Mouse (Mus musculus) CH12.LX (cell line): ENCODE results near the gene Lamc3. TPM values are rescaled to one million over a fixed set of nuclear protein-coding genes. Genes with fewer than 3 reads are reported as not detected.
A peak's percentile ranks its signal among the peaks of the same experiment; 100 is the strongest.
"Not testable (repeated sequence)": the region's sequence is repeated elsewhere in the genome, so short reads cannot be mapped to it uniquely, and the experiment has no call there.

ENCODE experiments used
- DNase-seq: peaks from one replicate; pipeline ENCODE4 v3.0.0-alpha.2; 2013; ENCODE audit errors: extremely low read depth
- H3K27ac ChIP-seq: 2 replicates; pipeline ENCODE4 v1.5.1; 2012; ENCODE audit warnings: low read depth, mild to moderate bottlenecking, control low read depth, moderate library complexity; ENCODE audit not compliant: insufficient read depth
- H3K27me3 ChIP-seq: replicated peaks from 2 replicates; pipeline ENCODE3; 2012; ENCODE audit warnings: inconsistent platforms
- H3K36me3 ChIP-seq, 2 experiments: replicated peaks in 1 of 2; 2 replicates each; pipeline versions ENCODE3 to v1.6.1; 2012; ENCODE audit warnings: inconsistent platforms in 1 of 2, low read length in 1 of 2, mild to moderate bottlenecking in 1 of 2, mixed read lengths in 1 of 2, moderate library complexity in 1 of 2; ENCODE audit not compliant: control insufficient read depth in 1 of 2, insufficient read depth in 1 of 2
- H3K4me1 ChIP-seq, 2 experiments: 2 replicates each; pipeline ENCODE4 v1.6.1; 2012; ENCODE audit warnings: inconsistent platforms in 1 of 2, moderate library complexity in 1 of 2; ENCODE audit not compliant: insufficient read depth in 2 of 2, control insufficient read depth in 1 of 2
- H3K4me2 ChIP-seq: 2 replicates; pipeline ENCODE4 v1.6.1; 2012; ENCODE audit warnings: low read depth, mild to moderate bottlenecking, control low read depth; ENCODE audit not compliant: poor library complexity, insufficient read depth, severe bottlenecking
- H3K4me3 ChIP-seq, 3 experiments: fragments of 150-350 bp in 1 of 3; sonication (generic) in 1 of 3; replicated peaks in 1 of 3; 2 replicates each; pipeline versions ENCODE3 to v1.5.1; 2011 to 2012; ENCODE audit warnings: low read depth in 2 of 3, low read length in 2 of 3, mild to moderate bottlenecking in 2 of 3, moderate library complexity in 2 of 3, control low read depth in 1 of 3, improper control_type of control experiment in 1 of 3, inconsistent platforms in 1 of 3, mixed read lengths in 1 of 3; ENCODE audit not compliant: poor library complexity in 1 of 3
- H3K79me2 ChIP-seq: replicated peaks from 2 replicates; pipeline ENCODE4 v1.6.1; 2012; ENCODE audit warnings: mild to moderate bottlenecking, moderate library complexity; ENCODE audit not compliant: control insufficient read depth, poor library complexity, insufficient read depth, severe bottlenecking; ENCODE audit errors: extremely low read depth
- H3K9ac ChIP-seq: 2 replicates; pipeline ENCODE4 v1.6.1; 2012; ENCODE audit warnings: low read depth, mild to moderate bottlenecking, control low read depth, moderate library complexity; ENCODE audit not compliant: insufficient read depth
- H3K9me3 ChIP-seq: replicated peaks from 2 replicates; pipeline ENCODE3; 2012; ENCODE audit warnings: low read length, inconsistent platforms, mixed read lengths
- CTCF ChIP-seq, 2 experiments: IDR thresholded peaks in 1 of 2; conservative IDR thresholded peaks in 1 of 2; 2 replicates each; pipeline ENCODE4 v1.5.1; 2011 to 2012; ENCODE audit warnings: low read depth in 2 of 2, low read length in 2 of 2, improper control_type of control experiment in 1 of 2, inconsistent platforms in 1 of 2, mild to moderate bottlenecking in 1 of 2, moderate library complexity in 1 of 2
- ELF1 ChIP-seq: IDR thresholded peaks from 2 replicates; pipeline ENCODE4 v1.6.1; 2014; ENCODE audit warnings: low read depth, mild to moderate bottlenecking, inconsistent platforms, low read length, improper control_type of control experiment
- ETS1 ChIP-seq: conservative IDR thresholded peaks from 2 replicates; pipeline ENCODE4 v1.6.1; 2012; ENCODE audit warnings: low read depth, mild to moderate bottlenecking, inconsistent platforms, low read length, improper control_type of control experiment, moderate library complexity
- GABPA ChIP-seq: IDR thresholded peaks from 2 replicates; pipeline ENCODE4 v1.6.1; 2012; ENCODE audit warnings: low read depth, low read length, improper control_type of control experiment, inconsistent platforms; ENCODE audit not compliant: insufficient replicate concordance
- MAZ ChIP-seq: IDR thresholded peaks from 2 replicates; pipeline ENCODE4 v1.6.1; 2012; ENCODE audit warnings: low read depth, mild to moderate bottlenecking, inconsistent platforms, low read length, improper control_type of control experiment, moderate library complexity
- MYC ChIP-seq: IDR thresholded peaks from 2 replicates; pipeline ENCODE4 v1.6.1; 2011; ENCODE audit warnings: low read depth, mild to moderate bottlenecking, improper control_type of control experiment, low read length
- NELFE ChIP-seq: IDR thresholded peaks from 2 replicates; pipeline ENCODE4 v1.6.1; 2011; ENCODE audit warnings: low read depth, low read length, improper control_type of control experiment
- RAD21 ChIP-seq: IDR thresholded peaks from 2 replicates; pipeline ENCODE4 v1.6.1; 2011; ENCODE audit warnings: low read depth, mild to moderate bottlenecking, low read length, improper control_type of control experiment, moderate library complexity
- SMC3 ChIP-seq: IDR thresholded peaks from 2 replicates; pipeline ENCODE4 v1.6.1; 2011; ENCODE audit warnings: low read depth, low read length, improper control_type of control experiment
- TBP ChIP-seq: conservative IDR thresholded peaks from 2 replicates; pipeline ENCODE4 v1.6.1; 2011; ENCODE audit warnings: low read depth, low read length, improper control_type of control experiment
- USF1 ChIP-seq: IDR thresholded peaks from 2 replicates; pipeline ENCODE4 v1.6.1; 2014; ENCODE audit warnings: low read depth, mild to moderate bottlenecking, inconsistent platforms, low read length, improper control_type of control experiment
- dilution Hi-C: fragments of 300-500 bp; cut with MboI; formaldehyde crosslinking; loops from 2 replicates; pipeline ENCODE4 v1.14.3; 2020; ENCODE audit warnings: low sequenced_read_pairs; ENCODE audit not compliant: extremely low pct_unique_long_range_greater_than_20kb, extremely low pct_ligation_motif_present
- in situ Hi-C: fragments of 300-500 bp; cut with MboI; formaldehyde crosslinking; loops from 3 replicates; pipeline ENCODE4 v1.14.3; 2019; ENCODE audit warnings: low sequenced_read_pairs, low pct_ligation_motif_present, low pct_unique_long_range_greater_than_20kb, mixed read lengths
- polyA plus RNA-seq: library from polyadenylated mRNA; unstranded; fragments of >175 nt; gene quantifications from 2 replicates; pipeline ENCODE4 v1.2.1, GENCODE M21; 2012; ENCODE audit warnings: low read depth; ENCODE audit not compliant: insufficient read length
- total RNA-seq, 2 experiments: library from RNA; depleted of rRNA; stranded (reverse); fragments of 300-350 nt in 1 of 2; fragments of >200 nt in 1 of 2; gene quantifications; 2 replicates each; pipeline ENCODE4 v1.2.3; 2012 to 2014

Lamc3 gene
- total and polyA plus RNA-seq, 3 experiments = not detected

GRCm38 (mm10) chr2:31914213-31914612 is 27.1 kb downstream of the Lamc3 start:
- H3K4me2 ChIP-seq, H3K79me2 ChIP-seq, H3K4me1 ChIP-seq, in situ Hi-C loops, H3K9me3 ChIP-seq, dilution Hi-C loops, H3K36me3 ChIP-seq, DNase-seq, H3K9ac ChIP-seq, H3K4me3 ChIP-seq, H3K27ac ChIP-seq: not testable (repeated sequence)
- peaks cover 56% of the 10 kb centered on the region for H3K27me3 ChIP-seq
- TF ChIP-seq RAD21 = peak; percentile 31
- peak in 1 of 2 experiments; percentile 48; a peak in 2 of 4 replicates for TF ChIP-seq CTCF (conservative IDR thresholded peaks at IDR 0.05 in 1 of 2, IDR thresholded peaks at IDR 0.05 in 1 of 2; ENCODE audit: low read depth in 2 of 2, low read length in 2 of 2)
- 0 out of 2 replicates have a peak, but pooled peaks have one; percentile 27 for TF ChIP-seq MYC

GRCm38 (mm10) chr2:31915112-31915511 is 28.0 kb downstream of the Lamc3 start:
- Histone ChIP-seq H3K9ac (no peak overlapping the region), H3K79me2 (no peaks in the 10 kb centered on the region), H3K27me3 (peaks cover 61% of the 10 kb centered on the region), H3K27ac (no peak overlapping the region), H3K9me3 (no peaks in the 10 kb centered on the region), H3K4me1 (peaks cover 4 to 7% of the 10 kb centered on the region in 2 experiments; a peak in 3 of 4 replicates), H3K4me2 (no peak overlapping the region; the same call in 1 of the 2 replicates), H3K4me3 (no peak overlapping the region), H3K36me3 (no peaks in the 10 kb centered on the region)
- TF ChIP-seq ETS1 (no peak), ELF1 (0 out of 2 replicates have a peak, but pooled peaks have one; percentile 12), CTCF (conservative IDR thresholded peaks at IDR 0.05 in 1 of 2, IDR thresholded peaks at IDR 0.05 in 1 of 2; ENCODE audit: low read depth in 2 of 2, low read length in 2 of 2) (peak; percentile 79 to 95), RAD21 (peak; percentile 54), SMC3 (peak; percentile 57), TBP (no peak)
- in situ Hi-C loops = no loop called here
- dilution Hi-C loops = no loop called here
- DNase-seq = peak; percentile 65

GRCm38 (mm10) chr2:31917636-31918035 is 30.5 kb downstream of the Lamc3 start:
- H3K79me2 ChIP-seq = no peaks in the 10 kb centered on the region
- no peaks in the 10 kb centered on the region for H3K36me3 ChIP-seq
- H3K4me2 ChIP-seq = no peak overlapping the region
- H3K4me1 ChIP-seq = peaks cover 3 to 7% of the 10 kb centered on the region in 2 experiments; a peak in 3 of 4 replicates
- in situ Hi-C loops = no loop called here
- DNase-seq = peak; percentile 31
- no peaks in the 10 kb centered on the region for H3K9me3 ChIP-seq
- H3K27ac ChIP-seq = no peak overlapping the region
- peaks cover 75% of the 10 kb centered on the region for H3K27me3 ChIP-seq
- TF ChIP-seq SMC3 (peak; percentile 64), USF1 (no peak), NELFE (0 out of 2 replicates have a peak, but pooled peaks have one; percentile 17), MAZ (0 out of 2 replicates have a peak, but pooled peaks have one; percentile 34), RAD21 (peak; percentile 82), GABPA (no peak), CTCF (conservative IDR thresholded peaks at IDR 0.05 in 1 of 2, IDR thresholded peaks at IDR 0.05 in 1 of 2; ENCODE audit: low read depth in 2 of 2, low read length in 2 of 2) (peak in 1 of 2 experiments; percentile 82; a peak in 2 of 4 replicates)
- no peak overlapping the region for H3K4me3 ChIP-seq
- dilution Hi-C loops = no loop called here
- no peak overlapping the region for H3K9ac ChIP-seq
